Mouse (Mus musculus) limb, embryonic 13.5 days (tissue): ENCODE results near the gene Olfr1131. TPM values are rescaled to one million over a fixed set of nuclear protein-coding genes. Genes with fewer than 3 reads are reported as not detected.
"Not testable (repeated sequence)": the region's sequence is repeated elsewhere in the genome, so short reads cannot be mapped to it uniquely, and the experiment has no call there.

Experiments used
- ATAC-seq: fragments of 200-750 bp; cut with Nextera tagmentation; 2 replicates; pipeline ENCODE4 v1.8.0; 2017; ENCODE audit warnings: low read depth, moderate number of reproducible peaks, moderate TSS enrichment; ENCODE audit not compliant: low FRiP score
- H3K27ac ChIP-seq: fragments of 300-500 bp; sonication (generic); 2 replicates; pipeline ENCODE4 v1.5.1; 2015; ENCODE audit warnings: inconsistent platforms, mild to moderate bottlenecking, moderate library complexity
- H3K27me3 ChIP-seq: fragments of 300-500 bp; sonication (generic); 2 replicates; pipeline ENCODE4 v1.6.1; 2015; ENCODE audit warnings: mild to moderate bottlenecking, inconsistent platforms
- H3K36me3 ChIP-seq: fragments of 300-500 bp; sonication (generic); 2 replicates; pipeline ENCODE4 v1.6.1; 2015; ENCODE audit warnings: inconsistent platforms, mild to moderate bottlenecking, moderate library complexity
- H3K4me1 ChIP-seq: fragments of 300-500 bp; sonication (generic); 2 replicates; pipeline ENCODE4 v1.6.1; 2015; ENCODE audit warnings: inconsistent platforms
- H3K4me2 ChIP-seq: fragments of 300-500 bp; sonication (generic); replicated peaks from 2 replicates; pipeline ENCODE4 v1.6.1; 2015; ENCODE audit warnings: inconsistent platforms, mild to moderate bottlenecking, moderate library complexity
- H3K4me3 ChIP-seq: fragments of 300-500 bp; sonication (generic); 2 replicates; pipeline ENCODE4 v1.5.1; 2015; ENCODE audit warnings: moderate library complexity, mild to moderate bottlenecking, inconsistent platforms
- H3K9ac ChIP-seq: fragments of 300-500 bp; sonication (generic); 2 replicates; pipeline ENCODE4 v1.6.1; 2015; ENCODE audit warnings: mild to moderate bottlenecking, inconsistent platforms
- H3K9me3 ChIP-seq: fragments of 300-500 bp; sonication (generic); 2 replicates; pipeline ENCODE4 v1.6.1; 2016; ENCODE audit warnings: inconsistent platforms
- WGBS: fragments of 180-500 bp; shearing (Covaris S2); methylation state at CpG from one replicate; pipeline ENCODE4 v1.1.7; 2015; 5-methylcytosine and 5-hydroxymethylcytosine counted together
- polyA plus RNA-seq: library from polyadenylated mRNA; unstranded; fragments of >200 nt; fragmentation: Nextera tagmentation; extraction: Ambion mirVana; gene quantifications from 2 replicates; pipeline ENCODE4 v1.2.1, GENCODE M21; 2015

Olfr1131 gene
- not detected in 2 replicates for polyA plus RNA-seq

GRCm38 (mm10) chr2:87626804-87627203 lies at the start of gene Olfr1131:
TSS of gene Olfr1131 (plus strand) at chr2:87627104.
- Histone ChIP-seq H3K36me3 (no peaks in the 10 kb centered on the region), H3K4me2 (no peak within 1 kb of the TSS), H3K4me3 (no peak within 1 kb of the TSS), H3K9ac (no peak within 1 kb of the TSS), H3K27ac (no peak within 1 kb of the TSS), H3K9me3 (no peaks in the 10 kb centered on the region), H3K4me1 (no peaks in the 10 kb centered on the region), H3K27me3 (no peaks in the 10 kb centered on the region)
- 67% methylated on average over 3 of the region's 3 CpGs for WGBS
- ATAC-seq: no peak

DNA sequence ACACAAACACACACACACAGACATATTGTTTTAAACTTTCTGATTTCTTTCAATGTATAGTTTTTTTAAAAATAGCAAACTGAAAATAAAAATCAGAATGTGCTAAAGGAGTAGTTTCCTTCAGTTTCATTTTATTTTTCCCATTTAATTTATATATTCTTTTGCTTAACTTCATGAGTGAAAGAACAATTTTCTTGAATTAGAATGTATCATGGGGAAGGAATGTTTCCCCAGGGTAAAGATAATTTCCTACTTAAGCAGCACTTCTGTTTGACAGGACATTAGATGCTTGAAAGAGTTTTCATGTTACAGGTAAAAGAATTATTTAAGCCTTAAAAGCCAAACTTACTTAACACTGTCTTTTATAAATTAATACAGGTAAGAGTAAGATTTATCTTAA lies 21.0 kb upstream of the Olfr1131 start, which contains the start of gene Olfr1130:
Gene Olfr1130 (plus strand): TSS at position 301 of the 400 bp plus-strand sequence.
- not testable (repeated sequence) for ATAC-seq, H3K9ac ChIP-seq, H3K27ac ChIP-seq, H3K4me1 ChIP-seq, H3K36me3 ChIP-seq, H3K9me3 ChIP-seq, H3K4me3 ChIP-seq, H3K27me3 ChIP-seq, H3K4me2 ChIP-seq

- no peaks in the 10 kb centered on the region for H3K36me3 ChIP-seq
- H3K9ac ChIP-seq: no peak within 1 kb of the TSS
- H3K4me3 ChIP-seq: no peak within 1 kb of the TSS
- H3K4me1 ChIP-seq: no peaks in the 10 kb centered on the region
- no peaks in the 10 kb centered on the region for H3K9me3 ChIP-seq
- no peak for ATAC-seq
- no peak within 1 kb of the TSS for H3K27ac ChIP-seq
- no peak within 1 kb of the TSS for H3K4me2 ChIP-seq
- no peaks in the 10 kb centered on the region for H3K27me3 ChIP-seq
Observed at GRCm38 (mm10) chr2:87637435-87637834, 10.5 kb downstream of the Olfr1131 start, which contains the start of gene Olfr1132. TSS of gene Olfr1132 (minus strand) at chr2:87637535.

DNA sequence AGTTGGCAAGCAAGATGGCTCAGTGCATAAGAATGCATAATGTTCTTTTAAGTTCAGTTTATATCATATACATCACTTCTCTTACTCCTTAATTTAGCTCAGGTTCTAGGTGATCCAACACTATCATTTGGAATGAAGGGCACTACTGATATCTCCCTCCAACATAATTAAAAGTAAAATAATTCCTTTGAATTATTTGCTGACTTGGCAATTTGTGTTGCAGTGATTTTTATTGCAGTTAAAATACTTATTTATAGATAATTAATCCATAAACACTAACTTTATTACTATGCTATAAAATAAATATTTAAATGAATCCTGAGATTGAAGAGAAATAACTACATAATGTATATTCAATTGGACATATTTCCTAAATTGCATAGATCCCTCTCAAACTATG lies 15.5 kb downstream of the Olfr1131 start:
- Histone ChIP-seq H3K4me1 (no peaks in the 10 kb centered on the region), H3K9me3 (no peaks in the 10 kb centered on the region), H3K4me3 (no peak overlapping the region), H3K9ac (no peak overlapping the region), H3K27me3 (no peaks in the 10 kb centered on the region), H3K4me2 (no peak overlapping the region), H3K36me3 (no peaks in the 10 kb centered on the region), H3K27ac (no peak overlapping the region)
- ATAC-seq: no peak

DNA sequence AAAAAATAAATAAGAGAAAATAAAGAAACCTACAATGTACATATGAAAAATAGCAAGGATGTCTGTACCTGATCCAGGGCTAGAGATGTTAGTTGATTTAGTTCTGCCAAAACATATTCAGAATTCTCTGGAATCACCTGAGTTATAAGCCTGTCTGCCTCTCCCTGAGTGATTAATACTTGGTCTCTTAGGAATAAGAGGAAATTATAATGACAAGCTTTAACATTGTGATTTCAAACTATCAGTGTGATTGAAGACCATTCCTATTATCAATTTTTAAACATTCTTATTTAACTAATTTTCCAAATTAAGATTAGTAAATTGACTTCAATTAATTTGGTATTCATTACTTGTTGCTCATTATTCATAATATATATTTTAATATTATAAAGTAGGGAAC lies 20.4 kb downstream of the Olfr1131 start, which contains the start of gene Olfr1133:
Gene Olfr1133 (minus strand): TSS at position 101 of the 400 bp plus-strand sequence.
- Histone ChIP-seq H3K9me3 (no peaks in the 10 kb centered on the region), H3K27me3 (no peaks in the 10 kb centered on the region)
- ATAC-seq: no peak

DNA sequence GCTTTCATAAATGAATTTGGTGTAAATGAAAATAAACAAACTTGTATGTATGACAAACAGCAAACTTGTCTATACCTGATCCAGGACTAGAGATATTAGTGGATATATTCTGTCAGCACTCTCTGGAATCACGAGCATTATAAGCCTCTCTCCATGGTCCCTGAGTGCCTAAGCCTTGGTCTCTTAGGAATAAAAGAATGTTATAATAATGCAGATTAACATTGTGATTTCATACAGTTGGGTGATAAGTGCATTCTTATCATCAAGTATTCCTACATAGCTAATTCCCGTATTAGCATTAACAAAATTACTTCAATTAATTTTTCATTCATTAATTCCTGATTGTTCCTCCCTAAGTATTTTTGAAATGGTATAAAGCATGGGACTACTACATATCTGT lies 31.5 kb downstream of the Olfr1131 start, which contains the start of gene Olfr1134:
Gene Olfr1134 (minus strand): TSS at position 101 of the 400 bp plus-strand sequence.
- Histone ChIP-seq H3K27ac (no peak within 1 kb of the TSS), H3K4me3 (no peak within 1 kb of the TSS), H3K36me3 (no peaks in the 10 kb centered on the region), H3K4me1 (no peaks in the 10 kb centered on the region), H3K9ac (no peak within 1 kb of the TSS), H3K4me2 (no peak within 1 kb of the TSS), H3K9me3 (no peaks in the 10 kb centered on the region), H3K27me3 (no peaks in the 10 kb centered on the region)
- ATAC-seq: no peak
- WGBS: 75% methylated on average over 2 of the region's 2 CpGs

More for the DNA sequence above, 20.4 kb downstream of the Olfr1131 start, which contains the start of gene Olfr1133:
- no peak within 1 kb of the TSS for H3K4me2 ChIP-seq
- no peaks in the 10 kb centered on the region for H3K4me1 ChIP-seq
- no peak within 1 kb of the TSS for H3K4me3 ChIP-seq
- H3K36me3 ChIP-seq: no peaks in the 10 kb centered on the region
- no peak within 1 kb of the TSS for H3K27ac ChIP-seq
- H3K9ac ChIP-seq: no peak within 1 kb of the TSS

DNA sequence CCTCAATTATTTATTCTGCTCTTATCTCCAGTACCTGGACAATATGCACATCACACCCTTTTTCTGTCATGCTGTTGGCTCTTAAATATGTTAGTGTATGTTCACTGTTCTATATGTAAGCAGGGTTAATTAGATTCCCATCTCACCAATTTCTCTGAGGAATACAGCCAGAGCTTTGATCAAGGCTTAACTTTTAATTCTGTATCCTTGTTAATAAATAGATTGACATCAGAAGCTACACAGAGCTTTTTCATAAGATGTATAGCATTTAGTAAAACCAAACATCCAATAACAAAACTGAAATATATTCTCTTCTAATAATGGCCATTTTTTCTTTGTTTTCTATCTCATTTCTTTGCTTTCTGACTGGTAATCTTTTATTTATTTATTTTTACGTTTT lies 46.7 kb downstream of the Olfr1131 start, which contains the start of gene Olfr1135:
Gene Olfr1135 (minus strand): TSS at position 101 of the 400 bp plus-strand sequence.
- WGBS: 24% methylated on average over 1 of the region's 1 CpGs
- H3K36me3 ChIP-seq: no peaks in the 10 kb centered on the region
- no peaks in the 10 kb centered on the region for H3K4me1 ChIP-seq
- H3K4me3 ChIP-seq: no peak within 1 kb of the TSS
- no peaks in the 10 kb centered on the region for H3K27me3 ChIP-seq
- H3K9ac ChIP-seq: no peak within 1 kb of the TSS
- no peak within 1 kb of the TSS for H3K4me2 ChIP-seq
- H3K27ac ChIP-seq: no peak within 1 kb of the TSS
- no peak for ATAC-seq
- no peaks in the 10 kb centered on the region for H3K9me3 ChIP-seq

Other genes with a start within 250 kb of the Olfr1131 start
- gene Olfr1122, start 241.3 kb upstream of the Olfr1131 start, polyA plus RNA-seq: not detected in 2 replicates
- not detected in 2 replicates for gene Olfr1123, start 210.5 kb upstream of the Olfr1131 start, polyA plus RNA-seq
- gene Olfr1124, start 196.8 kb upstream of the Olfr1131 start, polyA plus RNA-seq: 0.05 and 0.13 TPM in 2 replicates
- not detected in 2 replicates for gene Olfr1126, start 173.1 kb upstream of the Olfr1131 start, polyA plus RNA-seq
- gene Pramel7, start 130.0 kb upstream of the Olfr1131 start, polyA plus RNA-seq: not detected in 2 replicates
- gene Pramel6, start 120.5 kb upstream of the Olfr1131 start, polyA plus RNA-seq: not detected in 2 replicates
- gene Olfr153, start 95.3 kb upstream of the Olfr1131 start, polyA plus RNA-seq: not detected in 2 replicates
- gene Olfr1128, start 81.6 kb upstream of the Olfr1131 start, polyA plus RNA-seq: not detected in 2 replicates
- not detected in 2 replicates for gene Olfr1129, start 53.2 kb upstream of the Olfr1131 start, polyA plus RNA-seq
- not detected in 2 replicates for gene Olfr1130, start 20.9 kb upstream of the Olfr1131 start, polyA plus RNA-seq
- not detected in 2 replicates for gene Olfr1132, start 10.4 kb downstream of the Olfr1131 start, polyA plus RNA-seq
- gene Olfr1133, start 20.3 kb downstream of the Olfr1131 start, polyA plus RNA-seq: not detected in 2 replicates
- not detected in 2 replicates for gene Olfr1134, start 31.4 kb downstream of the Olfr1131 start, polyA plus RNA-seq
- not detected in 2 replicates for gene Olfr1135, start 46.6 kb downstream of the Olfr1131 start, polyA plus RNA-seq
- not detected in 2 replicates for gene Olfr1136, start 66.8 kb downstream of the Olfr1131 start, polyA plus RNA-seq
- not detected in 2 replicates for gene Olfr1137, start 86.1 kb downstream of the Olfr1131 start, polyA plus RNA-seq
- not detected in 2 replicates for gene Olfr1138, start 112.9 kb downstream of the Olfr1131 start, polyA plus RNA-seq
- gene Olfr1140, start 116.6 kb downstream of the Olfr1131 start, polyA plus RNA-seq: not detected in 2 replicates
- gene Olfr1141, start 126.9 kb downstream of the Olfr1131 start, polyA plus RNA-seq: not detected in 2 replicates
- not detected in 2 replicates for gene Olfr152, start 152.4 kb downstream of the Olfr1131 start, polyA plus RNA-seq
- gene Olfr1143, start 173.5 kb downstream of the Olfr1131 start, polyA plus RNA-seq: not detected in 2 replicates
- gene Olfr1145, start 182.7 kb downstream of the Olfr1131 start, polyA plus RNA-seq: not detected in 2 replicates
- not detected in 2 replicates for gene Olfr1148, start 203.4 kb downstream of the Olfr1131 start, polyA plus RNA-seq
- not detected in 2 replicates for gene Olfr1150-ps1, start 216.9 kb downstream of the Olfr1131 start, polyA plus RNA-seq
- gene Olfr1151, start 228.8 kb downstream of the Olfr1131 start, polyA plus RNA-seq: not detected in 2 replicates
- 0.03 TPM in 1 of 2 replicates, not detected in the other for gene Olfr1152, start 239.4 kb downstream of the Olfr1131 start, polyA plus RNA-seq